Mouse (Mus musculus) central nervous system, embryonic 14 days (tissue): ENCODE results near the gene Tmem210. TPM values are rescaled to one million over a fixed set of nuclear protein-coding genes. Genes with fewer than 3 reads are reported as not detected.

Source experiments
- polyA plus RNA-seq: library from polyadenylated mRNA; depleted of rRNA; stranded (reverse); fragments of >200 nt; gene quantifications from 2 replicates; pipeline ENCODE4 v1.2.3, GENCODE M21; 2012; rRNA removed

The Tmem210 gene
- not detected in 2 replicates for polyA plus RNA-seq

DNA sequence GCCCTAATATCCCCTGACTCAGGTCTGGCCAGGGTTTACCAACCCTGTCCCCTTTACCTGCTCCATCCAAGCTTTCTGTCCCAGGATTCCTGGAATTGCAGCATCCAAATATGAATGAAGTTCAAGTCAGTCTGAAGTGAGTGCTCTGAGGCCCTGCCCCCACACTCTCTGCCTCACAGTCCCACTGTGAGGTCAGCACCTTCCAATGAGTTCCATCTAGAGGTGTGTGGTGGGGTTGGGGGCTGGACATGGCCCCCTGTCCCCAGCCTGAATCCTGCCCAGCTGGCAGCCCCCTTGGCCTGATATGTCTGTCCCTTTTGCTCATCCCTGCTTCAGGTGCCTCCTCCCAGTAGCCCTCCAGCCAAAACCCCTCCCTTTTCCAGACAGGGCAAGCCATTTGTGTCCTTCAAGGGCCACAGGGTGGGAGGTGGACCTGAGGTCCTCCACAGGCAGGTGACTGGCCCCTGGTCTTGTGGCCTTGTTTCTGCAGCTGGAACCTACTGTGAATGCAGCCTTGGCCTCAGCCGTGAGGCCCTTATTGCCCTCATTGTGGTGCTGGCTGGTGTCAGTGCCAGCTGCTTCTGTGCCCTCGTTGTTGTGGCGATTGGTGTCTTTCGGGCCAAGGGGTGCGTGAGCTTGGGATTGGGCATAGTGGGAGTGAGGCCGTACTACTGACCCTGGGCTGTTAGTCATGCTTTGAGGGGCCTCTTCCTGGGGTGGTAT lies at the start of gene Tmem210:
Gene Tmem210, plus strand, starts transcription at position 219 of the 723 bp plus-strand sequence.

DNA sequence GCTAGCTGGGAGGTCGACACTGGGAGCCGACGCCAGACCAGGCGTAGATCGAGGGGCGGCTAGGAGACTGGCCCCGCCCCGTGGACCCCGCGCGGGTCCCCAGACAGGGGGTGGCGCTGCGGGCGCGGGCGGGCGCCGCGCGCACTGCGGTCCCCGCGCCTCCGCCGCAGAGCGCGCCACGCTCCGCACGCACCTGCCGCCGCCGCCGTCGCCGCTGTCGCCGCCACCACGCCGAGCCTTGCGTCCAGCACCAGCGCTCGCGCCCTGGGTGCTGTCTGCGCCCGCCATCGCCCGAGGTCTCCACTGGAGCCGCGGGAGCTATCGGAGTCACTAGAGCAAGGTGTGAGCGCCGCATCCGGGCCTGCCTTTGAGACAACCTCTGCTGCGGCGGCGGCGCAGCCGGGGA lies 45.8 kb upstream of the Tmem210 start, which contains the start of the genes Rnf208 and Cysrt1:
Gene Rnf208, plus strand, starts transcription at position 155 of the 406 bp plus-strand sequence.
Gene Cysrt1, minus strand, starts transcription at position 352 of the 406 bp plus-strand sequence.

GRCm38 (mm10) chr2:25246183-25247072 lies 41.5 kb upstream of the Tmem210 start, which contains the start of gene AL732309.1:
AL732309.1 (minus strand) TSS chr2:25246863.

GRCm38 (mm10) chr2:25255284-25255779 lies 32.6 kb upstream of the Tmem210 start, which contains the start of gene Tmem203:
Tmem203 (plus strand) TSS chr2:25255439.

GRCm38 (mm10) chr2:25262291-25262767 lies 25.6 kb upstream of the Tmem210 start, which contains the start of gene Tprn:
Tprn (plus strand) TSS chr2:25262618.

DNA sequence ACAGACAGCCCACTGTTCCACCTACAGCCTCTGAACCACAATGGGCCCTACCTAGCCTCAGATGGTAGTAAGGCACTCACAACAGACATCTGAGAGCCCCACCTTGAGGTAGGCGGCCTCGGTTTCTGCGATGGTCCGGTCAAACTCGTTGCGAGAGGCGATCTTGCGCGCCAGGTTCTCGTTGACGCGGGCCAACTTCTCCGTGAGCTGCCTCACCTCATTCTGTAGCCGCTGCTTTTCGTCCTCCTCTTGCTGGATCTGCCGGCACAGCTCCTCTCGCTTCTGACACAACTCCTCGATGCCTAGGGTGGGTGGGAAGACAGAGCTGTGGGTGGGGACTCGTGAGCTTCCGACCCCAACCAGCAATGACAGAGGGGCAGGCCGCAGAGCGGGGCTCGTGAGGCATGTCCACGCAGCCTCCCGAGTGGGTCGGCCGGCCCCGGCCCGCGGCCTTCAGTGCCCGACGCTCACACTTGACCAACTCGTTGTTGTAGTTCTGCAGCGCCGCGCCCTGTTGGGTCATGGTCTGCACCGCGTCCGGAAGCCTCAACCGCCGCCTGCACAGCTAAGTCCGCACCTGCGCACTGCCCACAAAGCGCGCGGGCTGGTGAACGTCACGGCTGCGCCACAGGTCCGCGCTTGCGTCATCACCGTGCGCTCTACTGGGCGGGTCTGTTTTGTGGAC lies 16.0 kb upstream of the Tmem210 start, which contains the start of the genes Ssna1 and Anapc2:
Gene Ssna1, minus strand, starts transcription at position 612 of the 685 bp plus-strand sequence.
Gene Anapc2, plus strand, starts transcription at position 652 of the 685 bp plus-strand sequence.

GRCm38 (mm10) chr2:25289651-25290050 lies 1.7 kb downstream of the Tmem210 start, which contains the start of gene Lrrc26:
Lrrc26 (plus strand) TSS chr2:25289915.

GRCm38 (mm10) chr2:25318971-25319773 lies 31.2 kb downstream of the Tmem210 start, which contains the start of gene Grin1:
Grin1 (minus strand) TSS chr2:25319187.

GRCm38 (mm10) chr2:25332286-25333160 lies 44.6 kb downstream of the Tmem210 start, which contains the start of gene Man1b1:
Man1b1 (plus strand) TSS chr2:25332338.

Other genes with a start within 250 kb of the Tmem210 start
- gene Nsmf, start 233.8 kb upstream of the Tmem210 start, polyA plus RNA-seq: 192 and 216 TPM in 2 replicates
- gene Entpd8, start 207.8 kb upstream of the Tmem210 start, polyA plus RNA-seq: 0.07 TPM in 1 of 2 replicates, not detected in the other
- 0.24 TPM in 1 of 2 replicates, not detected in the other for gene Noxa1, start 193.0 kb upstream of the Tmem210 start, polyA plus RNA-seq
- 37.0 and 53.2 TPM in 2 replicates for gene Nrarp, start 107.4 kb upstream of the Tmem210 start, polyA plus RNA-seq
- gene Tor4a, start 91.3 kb upstream of the Tmem210 start, polyA plus RNA-seq: 1.8 and 2.2 TPM in 2 replicates
- 79.8 and 89.6 TPM in 2 replicates for gene Nelfb, start 76.7 kb upstream of the Tmem210 start, polyA plus RNA-seq
- gene Stpg3, start 73.5 kb upstream of the Tmem210 start, polyA plus RNA-seq: not detected in 2 replicates
- 0.13 and 0.33 TPM in 2 replicates for gene Fam166a, start 69.4 kb upstream of the Tmem210 start, polyA plus RNA-seq
- 415 and 443 TPM in 2 replicates for gene Tubb4b, start 63.4 kb upstream of the Tmem210 start, polyA plus RNA-seq
- not detected in 2 replicates for gene Slc34a3, start 53.8 kb upstream of the Tmem210 start, polyA plus RNA-seq
- not detected in 2 replicates for gene Rnf224, start 51.4 kb upstream of the Tmem210 start, polyA plus RNA-seq
- 91.0 and 95.4 TPM in 2 replicates for gene Rnf208, start 45.9 kb upstream of the Tmem210 start, polyA plus RNA-seq
- 0.06 and 0.34 TPM in 2 replicates for gene Cysrt1, start 45.7 kb upstream of the Tmem210 start, polyA plus RNA-seq
- 16.3 and 16.9 TPM in 2 replicates for gene AL732309.1, start 41.3 kb upstream of the Tmem210 start, polyA plus RNA-seq
- 24.3 and 25.3 TPM in 2 replicates for gene Tmem203, start 32.7 kb upstream of the Tmem210 start, polyA plus RNA-seq
- 9.4 and 10.5 TPM in 2 replicates for gene Tprn, start 25.5 kb upstream of the Tmem210 start, polyA plus RNA-seq
- 122 and 127 TPM in 2 replicates for gene Ssna1, start 15.7 kb upstream of the Tmem210 start, polyA plus RNA-seq
- gene Anapc2, start 15.7 kb upstream of the Tmem210 start, polyA plus RNA-seq: 121 and 122 TPM in 2 replicates
- 0.08 TPM in 1 of 2 replicates, not detected in the other for gene Lrrc26, start 1.8 kb downstream of the Tmem210 start, polyA plus RNA-seq
- 23.9 and 26.6 TPM in 2 replicates for gene Grin1, start 31.0 kb downstream of the Tmem210 start, polyA plus RNA-seq
- gene Man1b1, start 44.2 kb downstream of the Tmem210 start, polyA plus RNA-seq: 28.2 and 34.0 TPM in 2 replicates
- 48.1 and 51.1 TPM in 2 replicates for gene Dpp7, start 68.2 kb downstream of the Tmem210 start, polyA plus RNA-seq
- gene Uap1l1, start 77.5 kb downstream of the Tmem210 start, polyA plus RNA-seq: 4.2 and 6.0 TPM in 2 replicates
- 29.5 and 39.5 TPM in 2 replicates for gene Sapcd2, start 84.2 kb downstream of the Tmem210 start, polyA plus RNA-seq
- 2.0 and 3.8 TPM in 2 replicates for gene Entpd2, start 107.7 kb downstream of the Tmem210 start, polyA plus RNA-seq
- gene Npdc1, start 111.2 kb downstream of the Tmem210 start, polyA plus RNA-seq: 585 and 599 TPM in 2 replicates
- gene Fut7, start 135.1 kb downstream of the Tmem210 start, polyA plus RNA-seq: 0.39 and 0.44 TPM in 2 replicates
- gene Abca2, start 140.6 kb downstream of the Tmem210 start, polyA plus RNA-seq: 43.4 and 48.8 TPM in 2 replicates
- 0.74 and 1.3 TPM in 2 replicates for gene Clic3, start 168.7 kb downstream of the Tmem210 start, polyA plus RNA-seq
- 122 and 124 TPM in 2 replicates for gene Paxx, start 172.9 kb downstream of the Tmem210 start, polyA plus RNA-seq
- gene Ptgds, start 181.9 kb downstream of the Tmem210 start, polyA plus RNA-seq: 65.0 and 127 TPM in 2 replicates
- not detected in 2 replicates for gene Lcn12, start 205.8 kb downstream of the Tmem210 start, polyA plus RNA-seq
- 37.4 and 43.7 TPM in 2 replicates for gene Fbxw5, start 212.6 kb downstream of the Tmem210 start, polyA plus RNA-seq
- gene C8g, start 213.6 kb downstream of the Tmem210 start, polyA plus RNA-seq: 3.2 and 4.1 TPM in 2 replicates